Mouse (Mus musculus) limb, embryonic 11.5 days (tissue): ENCODE data around the gene Wnk4. TPM values are rescaled to one million over a fixed set of nuclear protein-coding genes. Genes with fewer than 3 reads are reported as not detected.

ENCODE experiments used
- ATAC-seq: fragments of 200-750 bp; cut with Nextera tagmentation; 2 replicates; pipeline ENCODE4 v1.8.0; 2017; ENCODE audit warnings: low read depth; ENCODE audit not compliant: insufficient number of reproducible peaks, low FRiP score, low TSS enrichment
- DNase-seq: peaks from one replicate; pipeline ENCODE4 v3.0.0-alpha.2; 2015; ENCODE audit warnings: low spot score
- H3K27ac ChIP-seq: fragments of 300-500 bp; sonication (generic); replicated peaks from 2 replicates; pipeline ENCODE4 v1.5.1; 2014; ENCODE audit warnings: low read depth, mild to moderate bottlenecking, low read length
- H3K27me3 ChIP-seq: fragments of 300-500 bp; sonication (generic); 2 replicates; pipeline ENCODE4 v1.6.1; 2014; ENCODE audit warnings: mild to moderate bottlenecking, low read length, mixed read lengths; ENCODE audit not compliant: control insufficient read depth, insufficient read depth
- H3K36me3 ChIP-seq: fragments of 300-500 bp; sonication (generic); 2 replicates; pipeline ENCODE4 v1.6.1; 2014; ENCODE audit warnings: mild to moderate bottlenecking, low read length, moderate library complexity, mixed read lengths; ENCODE audit not compliant: control insufficient read depth, insufficient read depth
- H3K4me1 ChIP-seq: fragments of 300-500 bp; sonication (generic); 2 replicates; pipeline ENCODE4 v1.6.1; 2014; ENCODE audit warnings: low read length, mixed read lengths; ENCODE audit not compliant: control insufficient read depth, insufficient read depth
- H3K4me2 ChIP-seq: fragments of 300-500 bp; sonication (generic); 2 replicates; pipeline ENCODE4 v1.6.1; 2014; ENCODE audit warnings: low read depth, mild to moderate bottlenecking, moderate library complexity; ENCODE audit not compliant: severe bottlenecking
- H3K4me3 ChIP-seq: fragments of 300-500 bp; sonication (generic); 2 replicates; pipeline ENCODE4 v1.5.1; 2014; ENCODE audit warnings: low read depth, low read length
- H3K9ac ChIP-seq: fragments of 300-500 bp; sonication (generic); 2 replicates; pipeline ENCODE4 v1.6.1; 2014; ENCODE audit warnings: mild to moderate bottlenecking, low read length
- H3K9me3 ChIP-seq: fragments of 300-500 bp; sonication (generic); 2 replicates; pipeline ENCODE4 v1.6.1; 2016; ENCODE audit warnings: low read length; ENCODE audit not compliant: control insufficient read depth
- WGBS: fragments of 180-500 bp; shearing (Covaris S2); extraction: QIAGEN DNeasy Blood & Tissue Kit; methylation state at CpG from one replicate; pipeline ENCODE4 v1.1.7; 2014; 5-methylcytosine and 5-hydroxymethylcytosine counted together
- polyA plus RNA-seq: library from polyadenylated mRNA; unstranded; fragments of >200 nt; fragmentation: Nextera tagmentation; extraction: Ambion mirVana; gene quantifications from 2 replicates; pipeline ENCODE4 v1.2.1, GENCODE M21; 2014

The Wnk4 gene
- polyA plus RNA-seq, 1 experiment from 2014 or later: 7.0 TPM

GRCm38 (mm10) chr11:101233240-101233639 is 27.1 kb upstream of the Wnk4 start:
- ATAC-seq (no peak), DNase-seq (no peak)
- Histone ChIP-seq H3K27ac (no peak overlapping the region), H3K36me3 (no peaks in the 10 kb centered on the region), H3K9ac (no peak overlapping the region), H3K9me3 (no peaks in the 10 kb centered on the region), H3K4me3 (no peak overlapping the region), H3K27me3 (no peaks in the 10 kb centered on the region), H3K4me2 (no peak overlapping the region), H3K4me1 (peaks cover 22% of the 10 kb centered on the region)
- WGBS: 89% methylated on average over 1 of the region's 1 CpGs

- ATAC-seq (no peak), DNase-seq (no peak)
- no peaks in the 10 kb centered on the region for H3K27me3 ChIP-seq
- no peak overlapping the region for H3K4me3 ChIP-seq
- H3K36me3 ChIP-seq: no peaks in the 10 kb centered on the region
- no peaks in the 10 kb centered on the region for H3K9me3 ChIP-seq
- H3K27ac ChIP-seq: no peak overlapping the region
- peaks cover 22% of the 10 kb centered on the region for H3K4me1 ChIP-seq
- H3K4me2 ChIP-seq: no peak overlapping the region
- no peak overlapping the region for H3K9ac ChIP-seq
These were observed 26.2 kb upstream of the Wnk4 start for GRCm38 (mm10) chr11:101234124-101234523.

GRCm38 (mm10) chr11:101235429-101235828 is 24.9 kb upstream of the Wnk4 start:
- no peaks in the 10 kb centered on the region for H3K36me3 ChIP-seq
- H3K4me1 ChIP-seq: peaks cover 16% of the 10 kb centered on the region
- H3K27me3 ChIP-seq: no peaks in the 10 kb centered on the region
- ATAC-seq (no peak), DNase-seq (no peak)
- H3K9ac ChIP-seq: no peak overlapping the region
- no peak overlapping the region for H3K4me3 ChIP-seq
- no peak overlapping the region for H3K4me2 ChIP-seq
- no peaks in the 10 kb centered on the region for H3K9me3 ChIP-seq
- H3K27ac ChIP-seq: no peak overlapping the region

- Histone ChIP-seq H3K4me2 (no peak overlapping the region), H3K4me3 (no peak overlapping the region), H3K27me3 (no peaks in the 10 kb centered on the region), H3K9me3 (no peaks in the 10 kb centered on the region), H3K27ac (no peak overlapping the region), H3K4me1 (peaks cover 6% of the 10 kb centered on the region; the same call in 1 of the 2 replicates), H3K9ac (no peak overlapping the region), H3K36me3 (no peaks in the 10 kb centered on the region)
- 94% methylated on average over 5 of the region's 5 CpGs for WGBS
- ATAC-seq (no peak), DNase-seq (no peak)
These were observed 23.6 kb upstream of the Wnk4 start for GRCm38 (mm10) chr11:101236782-101237181.

- Histone ChIP-seq H3K4me2 (no peak overlapping the region), H3K4me1 (peaks cover 3% of the 10 kb centered on the region; the same call in 1 of the 2 replicates), H3K27ac (0 out of 2 replicates have a peak overlapping the region, but pooled peaks have one; percentile 22), H3K36me3 (no peaks in the 10 kb centered on the region), H3K4me3 (no peak overlapping the region), H3K9me3 (no peaks in the 10 kb centered on the region), H3K27me3 (no peaks in the 10 kb centered on the region), H3K9ac (no peak overlapping the region)
- no peak for ATAC-seq
- 23% methylated on average over 5 of the region's 5 CpGs for whole genome bisulfite sequencing
- peak; percentile 23 for DNase-seq
These were observed 22.2 kb upstream of the Wnk4 start for GRCm38 (mm10) chr11:101238071-101238647.

GRCm38 (mm10) chr11:101245071-101245470 is 15.3 kb upstream of the Wnk4 start:
- no peak overlapping the region; the same call in 1 of the 2 replicates for H3K4me3 ChIP-seq
- peaks cover 25% of the 10 kb centered on the region for H3K4me1 ChIP-seq
- H3K9me3 ChIP-seq: no peaks in the 10 kb centered on the region
- H3K27ac ChIP-seq: peak overlapping the region; percentile 71; the same call in 1 of the 2 replicates
- H3K27me3 ChIP-seq: 0 out of 2 replicates have a peak, but pooled peaks cover 5% of the 10 kb centered on the region
- ATAC-seq: no peak
- H3K9ac ChIP-seq: no peak overlapping the region
- 3% methylated on average over 4 of the region's 4 CpGs for WGBS
- peak; percentile 71 for DNase-seq
- H3K4me2 ChIP-seq: peak overlapping the region; percentile 96
- H3K36me3 ChIP-seq: no peaks in the 10 kb centered on the region

GRCm38 (mm10) chr11:101245855-101246701 is 14.3 kb upstream of the Wnk4 start, which contains the start of gene Ramp2:
TSS of gene Ramp2 (plus strand) at chr11:101246028.
- Histone ChIP-seq H3K9me3 (no peaks in the 10 kb centered on the region), H3K27ac (peak within 1 kb of the TSS; percentile 71; the same call in 1 of the 2 replicates), H3K9ac (peak within 1 kb of the TSS; percentile 70), H3K4me3 (peak within 1 kb of the TSS; percentile 54), H3K36me3 (no peaks in the 10 kb centered on the region), H3K27me3 (0 out of 2 replicates have a peak, but pooled peaks cover 5% of the 10 kb centered on the region), H3K4me1 (peaks cover 25% of the 10 kb centered on the region), H3K4me2 (peak within 1 kb of the TSS; percentile 96)
- under 1% methylated on average over 61 of the region's 63 CpGs for WGBS
- ATAC-seq (peak; percentile 54; the same call in 1 of the 2 replicates), DNase-seq (peak; percentile 66)

- WGBS: 9% methylated on average over 7 of the region's 7 CpGs
- 0 out of 2 replicates have a peak, but pooled peaks cover 5% of the 10 kb centered on the region for H3K27me3 ChIP-seq
- peak overlapping the region; percentile 54 for H3K4me3 ChIP-seq
- peaks cover 25% of the 10 kb centered on the region for H3K4me1 ChIP-seq
- no peak for DNase-seq
- no peaks in the 10 kb centered on the region for H3K9me3 ChIP-seq
- peak overlapping the region; percentile 96 for H3K4me2 ChIP-seq
- H3K36me3 ChIP-seq: no peaks in the 10 kb centered on the region
- no peak overlapping the region for H3K27ac ChIP-seq
- H3K9ac ChIP-seq: peak overlapping the region; percentile 70
- no peak for ATAC-seq
These were observed 13.7 kb upstream of the Wnk4 start for GRCm38 (mm10) chr11:101246702-101247012.
